Mouse (Mus musculus) cerebellum, adult 8-10 months (tissue): ENCODE results near the gene Kcnk10.

ENCODE experiments used
- DNase-seq: peaks from one replicate; pipeline ENCODE4 v3.0.0; 2022

Kcnk10 gene

DNA sequence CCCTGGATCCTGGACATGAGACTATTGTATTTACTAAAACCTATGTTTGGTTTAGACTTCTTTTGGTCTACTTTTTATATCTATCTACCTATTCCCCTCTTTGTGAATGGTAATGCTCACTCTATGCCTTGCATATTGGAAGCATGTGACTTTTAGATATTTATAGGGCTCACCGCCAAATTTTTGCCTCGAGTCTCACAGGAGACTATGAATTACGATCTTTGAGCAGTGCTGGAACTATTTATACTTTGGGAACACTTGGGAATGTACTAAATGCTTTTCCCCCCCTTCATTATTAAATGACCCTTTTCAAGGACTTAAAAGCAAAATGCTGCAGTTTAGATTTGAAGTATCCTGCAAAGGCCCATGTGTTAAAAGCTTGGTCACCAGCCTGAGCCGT, 181.5 kb downstream of the Kcnk10 start:
- DNase-seq = no peak

DNA sequence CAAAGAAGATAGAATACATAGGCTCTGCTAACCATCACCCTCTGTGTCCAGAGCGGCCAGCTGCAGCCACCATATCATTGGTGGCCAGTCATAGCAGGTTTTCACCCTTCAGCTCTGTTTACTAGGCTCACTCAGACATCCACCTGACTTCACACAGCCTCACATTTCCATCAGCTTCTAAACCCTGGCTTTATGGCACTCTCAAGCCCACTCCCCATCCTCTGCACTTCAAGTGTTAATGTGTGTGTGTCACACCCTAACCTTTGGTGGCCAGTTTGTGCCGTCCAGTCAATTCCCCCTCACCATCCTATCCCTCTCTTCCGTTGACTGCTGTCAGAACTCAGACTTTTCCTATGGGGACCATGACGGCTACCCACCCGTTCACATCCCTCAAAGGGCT, 184.0 kb downstream of the Kcnk10 start:
- no peak for DNase-seq

DNA sequence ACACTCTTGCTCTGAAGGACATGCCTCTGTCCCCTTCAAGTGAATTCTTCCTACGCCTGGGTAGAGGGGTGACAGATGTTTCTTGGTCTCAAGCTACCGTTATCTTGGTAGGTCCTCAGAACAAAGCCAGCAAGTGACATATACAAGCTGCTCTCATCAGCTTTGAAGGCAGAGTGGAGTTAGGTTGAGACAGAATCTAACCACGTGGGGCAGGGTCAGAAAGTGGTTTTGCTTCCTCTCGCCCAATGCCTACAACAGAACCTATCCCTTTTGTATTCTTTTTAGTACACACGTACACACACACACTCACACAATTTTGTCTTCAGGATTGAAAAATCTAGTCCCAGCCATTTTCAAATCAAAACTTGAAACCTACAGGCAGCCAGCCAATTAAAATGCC, 186.8 kb downstream of the Kcnk10 start:
- no peak for DNase-seq

GRCm38 (mm10) chr12:98389618-98390017, 188.5 kb downstream of the Kcnk10 start:
- no peak for DNase-seq
